Mouse (Mus musculus): ENCODE measurements around the gene Spata17.
"Not testable (repeated sequence)": the region's sequence is repeated elsewhere in the genome, so short reads cannot be mapped to it uniquely, and the experiment has no call there.

Gene Spata17

DNA sequence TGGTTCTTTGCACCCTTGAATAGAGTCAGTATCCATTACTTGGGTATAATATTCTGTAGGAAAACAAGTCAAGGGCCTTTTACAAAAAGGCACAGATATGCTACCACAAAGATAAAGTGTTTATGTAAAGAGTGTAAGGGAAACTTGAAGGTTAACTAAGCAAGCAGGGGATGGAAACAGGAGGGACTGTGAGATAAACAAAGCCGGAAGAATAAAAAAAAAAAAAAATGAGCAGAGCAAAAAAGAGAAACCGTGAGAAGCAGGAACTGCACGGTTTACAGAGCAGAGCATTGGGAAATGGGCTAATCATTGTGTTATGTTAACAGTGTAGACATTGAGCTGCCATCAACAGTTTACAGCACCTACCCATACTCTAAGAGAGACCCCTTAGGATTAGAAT is 44.9 kb downstream of the Spata17 start:
- no peak for DNase-seq

DNA sequence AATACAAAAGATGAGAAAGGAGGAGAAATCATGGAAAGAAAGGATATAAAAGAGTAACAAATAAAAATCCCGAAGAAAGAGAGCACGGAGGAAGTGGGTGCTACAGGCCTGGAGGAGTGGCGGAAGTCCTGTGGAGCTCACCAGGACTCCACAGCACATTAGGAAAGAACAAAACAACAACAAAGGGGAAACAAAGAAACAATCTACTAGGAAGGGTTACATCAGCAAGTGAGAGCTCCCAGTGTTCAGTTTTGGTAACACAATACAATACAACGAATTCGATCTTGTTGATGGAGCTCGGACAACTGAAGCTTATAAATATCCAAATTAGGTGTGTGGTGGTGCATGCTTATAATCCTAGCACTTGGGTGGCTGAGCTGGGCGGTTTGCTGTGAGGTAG is 45.6 kb downstream of the Spata17 start:
- DNase-seq, result no peak

- no peak for DNase-seq
These were observed 51.7 kb downstream of the Spata17 start for GRCm38 (mm10) chr1:187163571-187163970.

GRCm38 (mm10) chr1:187155658-187156057 is 59.6 kb downstream of the Spata17 start:
- no peak for DNase-seq

DNA sequence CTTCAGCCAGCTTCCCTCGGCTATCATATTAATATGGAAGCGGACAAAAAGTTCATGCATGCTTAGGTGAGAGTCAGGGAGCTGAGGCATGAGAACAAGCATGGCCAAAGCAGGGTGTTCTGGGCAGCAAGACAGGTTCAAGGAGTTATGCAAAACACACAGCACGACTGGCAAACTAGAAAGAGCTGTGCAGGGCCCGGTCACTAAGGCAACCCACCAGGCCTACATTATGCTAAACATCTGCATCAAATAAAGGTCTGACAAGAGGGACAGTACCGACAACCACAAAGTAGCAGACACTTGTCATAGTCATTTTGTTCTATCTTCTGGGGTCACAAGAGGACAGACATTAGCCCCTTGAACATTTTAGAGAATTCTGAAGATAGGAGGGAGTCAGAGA is 61.6 kb downstream of the Spata17 start:
- no peak for DNase-seq

DNA sequence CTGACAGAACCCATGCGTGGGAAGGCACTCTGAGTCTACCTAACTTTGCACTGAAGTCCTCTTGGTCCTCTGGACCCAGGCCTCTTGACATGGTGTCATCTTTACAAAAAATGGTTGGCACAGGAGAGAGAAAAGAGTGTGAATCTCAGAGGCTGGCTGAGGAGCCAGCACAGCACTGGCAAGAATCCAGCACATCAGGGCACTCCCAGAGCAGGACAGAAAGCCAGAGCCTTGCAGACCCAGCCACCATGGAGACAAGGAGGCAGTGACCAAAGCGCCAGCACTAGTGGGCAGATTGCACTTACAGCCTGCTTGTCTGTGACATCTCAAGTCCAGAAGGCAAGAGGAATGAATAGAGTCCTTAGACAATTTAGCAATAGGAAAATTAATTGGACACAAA is 62.7 kb downstream of the Spata17 start:
- no peak for DNase-seq

- no peak for DNase-seq
These were observed 72.3 kb downstream of the Spata17 start for GRCm38 (mm10) chr1:187142984-187143383.

GRCm38 (mm10) chr1:187137426-187137825 is 77.8 kb downstream of the Spata17 start:
- peak; percentile 2 to 6 for DNase-seq

- DNase-seq, result no peak
These were observed 79.4 kb downstream of the Spata17 start for GRCm38 (mm10) chr1:187135887-187136286.

DNA sequence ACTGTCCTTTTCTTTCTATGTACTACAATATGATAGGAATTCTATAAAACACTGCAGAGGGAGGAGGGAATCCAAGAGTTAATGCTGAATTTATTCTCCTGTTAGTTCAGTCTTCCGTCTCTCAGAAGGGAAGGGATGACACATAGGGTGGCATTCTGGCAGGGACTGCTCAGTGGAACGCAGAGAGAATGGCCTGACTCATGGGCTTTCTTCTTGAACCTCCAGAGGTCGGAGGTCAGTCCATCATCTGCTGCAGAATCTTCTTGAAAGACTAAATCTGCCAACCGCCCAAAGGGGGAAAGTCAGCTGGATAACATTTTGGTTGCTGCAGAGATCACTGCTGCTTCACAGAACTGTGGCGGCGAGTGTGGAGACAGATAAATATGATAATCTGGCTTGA is 81.4 kb downstream of the Spata17 start:
- no peak for DNase-seq

DNA sequence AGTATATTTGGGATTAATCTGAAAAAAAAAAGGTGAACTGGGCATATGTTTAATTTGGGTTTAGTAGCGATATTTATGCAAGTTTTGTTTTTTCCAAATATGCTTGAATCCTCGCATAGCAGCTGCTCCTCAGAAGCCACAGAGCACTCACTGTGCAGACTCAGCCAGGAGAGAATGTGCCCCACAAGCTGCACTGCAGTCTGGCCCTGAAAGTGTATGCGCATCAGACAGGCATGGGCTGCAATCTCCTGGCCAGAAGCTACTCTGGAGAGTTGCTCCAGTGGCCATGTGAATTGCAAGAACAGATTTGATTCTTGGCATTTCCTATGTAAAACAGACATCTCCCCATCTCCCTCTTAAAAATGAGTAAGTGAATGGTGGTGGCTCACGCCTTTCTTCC is 82.9 kb downstream of the Spata17 start:
- DNase-seq, result no peak

DNA sequence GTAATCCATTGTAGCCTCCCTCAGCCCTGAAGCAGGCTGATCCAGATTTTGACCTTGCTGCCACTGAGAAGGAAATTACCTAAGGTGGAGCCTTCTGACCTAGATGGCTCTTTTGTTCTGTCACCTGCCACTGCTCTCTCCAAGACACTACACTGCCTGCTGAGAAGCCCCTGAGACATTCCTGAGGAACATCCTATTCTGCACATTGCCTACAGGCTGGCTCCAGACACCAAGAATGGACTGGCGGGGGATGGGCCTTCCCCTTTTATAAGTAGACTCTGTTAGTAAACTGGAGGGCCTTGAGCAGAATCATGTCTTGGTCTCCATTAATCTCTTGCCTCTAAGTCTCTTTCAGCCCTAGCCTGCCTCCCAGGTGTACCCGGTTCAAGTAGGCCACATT is 87.7 kb downstream of the Spata17 start:
- DNase-seq, result not testable (repeated sequence)

DNA sequence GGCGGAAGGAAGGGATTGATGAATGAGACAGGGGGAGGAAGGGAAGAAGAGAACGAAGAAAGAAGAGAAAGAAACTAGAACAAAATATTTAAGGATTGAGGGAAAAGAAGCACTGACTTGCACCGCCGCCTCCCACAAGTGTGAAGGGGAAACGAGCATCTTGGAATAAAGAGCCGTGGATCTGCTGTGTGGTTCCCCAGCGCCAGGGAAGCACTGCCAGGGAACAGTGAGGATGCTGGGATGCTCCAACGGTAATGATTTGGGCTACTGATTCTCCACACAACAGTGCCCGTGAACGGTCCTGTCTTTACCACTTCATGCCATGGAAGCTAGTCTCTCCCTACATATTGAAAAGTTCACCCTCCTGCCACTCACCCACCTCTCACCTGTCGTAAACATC is 89.5 kb downstream of the Spata17 start:
- DNase-seq, result no peak

DNA sequence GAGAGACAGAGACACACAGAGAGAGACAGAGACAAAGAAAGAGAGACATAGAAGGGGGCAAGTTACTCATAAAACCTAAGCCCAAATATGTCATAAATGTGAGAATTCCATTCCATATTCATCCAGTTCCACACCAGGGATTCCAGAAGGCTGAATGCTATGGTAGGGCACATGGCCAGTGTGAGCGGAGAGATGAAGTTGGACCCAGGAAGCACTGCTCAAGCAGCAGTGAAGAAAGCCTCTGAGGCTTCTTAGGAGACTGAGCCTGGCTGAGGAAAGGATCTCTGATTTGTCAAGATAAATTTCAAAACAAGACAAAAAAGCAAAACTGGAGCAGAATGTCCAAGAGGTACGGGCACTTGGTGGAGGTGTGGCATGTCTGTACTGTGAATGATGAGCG is 90.3 kb downstream of the Spata17 start:
- DNase-seq, result no peak

DNA sequence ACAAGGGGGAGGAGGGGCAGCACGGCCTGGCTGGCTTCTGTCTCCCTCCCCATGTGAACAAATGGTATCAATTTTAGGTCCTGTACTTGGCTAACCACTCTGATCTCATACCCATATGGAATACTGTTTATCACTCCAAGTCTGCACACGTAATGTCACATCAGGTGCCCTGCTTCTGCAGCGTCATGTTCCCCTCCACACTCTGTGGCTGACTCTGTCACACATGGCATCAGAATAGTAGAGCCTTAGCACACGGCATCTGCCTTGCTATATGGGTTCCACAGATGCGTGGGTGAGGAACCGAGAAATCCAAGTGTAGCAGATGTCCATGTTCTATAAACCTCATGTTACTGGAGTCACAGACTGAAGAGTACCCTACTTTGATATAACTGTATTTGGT is 96.0 kb downstream of the Spata17 start:
- no peak for DNase-seq

- DNase-seq, result no peak
These were observed 97.2 kb downstream of the Spata17 start for GRCm38 (mm10) chr1:187118108-187118507.

DNA sequence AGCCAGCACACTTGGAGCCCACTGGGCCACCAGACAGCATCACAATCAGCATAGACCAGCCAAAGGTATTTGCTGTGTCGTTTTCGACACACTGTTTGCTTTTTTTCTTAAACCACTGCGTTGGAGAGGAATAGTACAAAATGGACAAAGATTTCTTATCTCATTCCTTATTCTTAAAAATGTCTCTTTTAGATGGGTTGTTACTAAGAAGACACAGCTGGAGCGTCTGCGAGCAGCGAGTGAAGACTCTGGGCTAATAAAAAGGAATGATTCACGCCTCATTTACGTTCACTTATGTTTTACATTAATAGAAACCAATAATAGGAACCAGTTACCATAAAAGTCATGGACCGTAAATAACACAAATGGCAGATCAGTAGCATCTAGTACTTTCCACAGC is 101.5 kb downstream of the Spata17 start:
- no peak for DNase-seq

DNA sequence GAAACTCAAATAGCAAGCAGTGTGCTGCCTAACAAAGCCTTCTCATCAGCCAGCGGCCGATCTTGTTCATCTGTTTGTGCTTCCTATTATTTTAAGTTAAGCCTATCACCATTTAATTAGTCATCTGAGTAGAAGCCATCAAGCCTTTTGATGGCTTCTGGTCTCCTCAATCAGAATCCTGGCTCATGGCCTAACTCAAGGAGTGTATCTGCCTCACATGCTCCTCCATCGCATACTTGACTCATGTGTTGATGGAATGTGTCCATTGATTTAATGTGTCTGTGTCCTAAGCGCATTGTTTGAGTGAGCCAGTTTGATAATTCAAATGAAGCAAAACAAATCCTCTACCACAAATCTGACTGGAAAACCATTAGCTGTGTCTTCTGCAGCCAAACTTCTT is 113.1 kb downstream of the Spata17 start:
- no peak for DNase-seq

GRCm38 (mm10) chr1:187101202-187101601 is 114.1 kb downstream of the Spata17 start:
- DNase-seq, result no peak

- DNase-seq, result no peak
These were observed 114.6 kb downstream of the Spata17 start for GRCm38 (mm10) chr1:187100624-187101023.

GRCm38 (mm10) chr1:187098285-187098684 is 117.0 kb downstream of the Spata17 start:
- no peak for DNase-seq

GRCm38 (mm10) chr1:187092546-187092945 is 122.7 kb downstream of the Spata17 start:
- no peak for DNase-seq

DNA sequence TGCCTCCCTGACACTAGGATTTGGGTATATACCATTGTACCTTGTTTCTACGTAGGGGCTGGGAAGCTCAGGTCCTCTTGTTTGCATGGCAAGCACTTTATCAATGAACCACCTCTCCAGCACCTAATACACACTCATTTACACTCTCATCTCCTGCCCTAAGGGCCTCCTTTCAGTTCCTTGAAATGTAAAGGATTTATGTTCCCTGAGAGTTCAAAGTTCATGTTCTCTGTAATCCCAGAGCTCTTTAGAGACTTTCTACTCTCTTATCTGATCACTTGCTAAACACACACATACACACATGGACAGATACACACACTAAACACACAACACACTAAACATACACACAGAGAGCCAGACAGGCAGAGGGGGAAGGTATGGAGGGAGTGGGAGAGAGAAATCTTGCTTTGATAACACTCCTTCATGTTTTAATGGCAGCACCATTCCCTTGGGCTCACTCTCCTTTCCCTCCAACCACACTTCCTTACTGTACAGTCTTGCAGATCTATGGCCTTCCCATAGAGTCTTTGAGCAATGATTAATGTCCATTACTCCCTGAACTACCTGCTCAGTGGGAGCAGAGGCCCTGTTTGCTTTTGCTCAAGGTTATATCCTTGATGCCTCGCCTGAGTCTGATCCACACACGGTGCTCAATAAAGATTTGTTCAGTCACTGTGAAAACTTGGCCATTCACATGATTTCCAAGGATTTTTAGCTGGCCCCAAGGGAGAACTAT is 126.4 kb downstream of the Spata17 start:
- DNase-seq, result no peak

DNA sequence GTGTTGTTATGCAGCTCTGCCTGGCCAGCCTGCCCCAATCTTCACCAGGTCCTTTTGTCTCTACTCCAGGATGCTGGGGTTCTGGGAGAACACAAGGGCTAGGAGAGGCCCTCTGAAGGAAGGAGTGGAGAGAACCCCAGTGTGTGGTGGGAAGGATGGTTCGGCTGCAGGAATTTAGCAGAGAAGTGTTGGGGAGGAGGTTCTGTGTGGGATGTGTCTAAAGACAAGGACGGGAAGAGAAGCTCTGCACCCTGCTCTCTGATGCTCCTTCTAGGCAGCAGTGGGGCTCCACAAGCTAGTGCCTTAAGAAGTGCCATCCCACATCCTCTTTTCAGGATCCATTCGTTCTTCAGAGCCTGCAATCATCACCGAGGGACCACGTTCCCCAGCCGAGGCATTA is 129.2 kb downstream of the Spata17 start:
- no peak for DNase-seq

- no peak for DNase-seq
These were observed 137.9 kb downstream of the Spata17 start for GRCm38 (mm10) chr1:187077352-187077751.

DNA sequence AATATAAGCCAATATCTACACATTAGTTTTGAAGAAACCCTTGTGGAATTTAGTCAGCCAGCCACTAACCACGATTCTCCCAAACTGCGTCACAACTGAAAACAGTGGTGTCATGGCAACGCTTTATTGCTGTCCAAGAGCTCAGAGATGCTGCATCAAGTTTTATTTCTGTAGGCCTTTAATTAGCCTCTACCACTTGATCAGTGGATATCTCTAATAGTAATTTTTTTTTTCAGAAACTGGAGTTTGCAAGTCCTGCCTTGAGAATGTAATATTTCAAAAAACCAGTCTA is 138.3 kb downstream of the Spata17 start:
- no peak for DNase-seq
